Mouse (Mus musculus) stomach, postnatal 0 days (tissue): ENCODE measurements around the gene Dnmt3a. TPM values are rescaled to one million over a fixed set of nuclear protein-coding genes. Genes with fewer than 3 reads are reported as not detected.

Experiments
- ATAC-seq: fragments of 200-750 bp; cut with Nextera tagmentation; 2 replicates; pipeline ENCODE4 v1.8.0; 2017; ENCODE audit not compliant: low FRiP score, low TSS enrichment
- DNase-seq: peaks from one replicate; pipeline ENCODE4 v3.0.0-alpha.2; 2016; ENCODE audit warnings: low spot score
- H3K27ac ChIP-seq: fragments of 300-500 bp; sonication (generic); replicated peaks from 2 replicates; pipeline ENCODE4 v1.5.1; 2014; ENCODE audit warnings: mild to moderate bottlenecking, control low read depth
- H3K27me3 ChIP-seq: fragments of 300-500 bp; sonication (generic); 2 replicates; pipeline ENCODE4 v1.6.1; 2014; ENCODE audit warnings: low read length; ENCODE audit not compliant: control insufficient read depth, insufficient read depth
- H3K36me3 ChIP-seq: fragments of 300-500 bp; sonication (generic); 2 replicates; pipeline ENCODE4 v1.6.1; 2014; ENCODE audit warnings: low read length, mixed read lengths; ENCODE audit not compliant: control insufficient read depth, insufficient read depth
- H3K4me1 ChIP-seq: fragments of 300-500 bp; sonication (generic); replicated peaks from 2 replicates; pipeline ENCODE4 v1.6.1; 2014; ENCODE audit warnings: antibody characterized with exemption; ENCODE audit not compliant: control insufficient read depth, insufficient read depth
- H3K4me2 ChIP-seq: fragments of 300-500 bp; sonication (generic); replicated peaks from 2 replicates; pipeline ENCODE4 v1.6.1; 2014; ENCODE audit warnings: low read depth, mild to moderate bottlenecking, control low read depth, moderate library complexity
- H3K4me3 ChIP-seq: fragments of 300-500 bp; sonication (generic); 2 replicates; pipeline ENCODE4 v1.5.1; 2014; ENCODE audit warnings: low read depth, low read length, control low read depth
- H3K9ac ChIP-seq: fragments of 300-500 bp; sonication (generic); 2 replicates; pipeline ENCODE4 v1.6.1; 2014; ENCODE audit warnings: mild to moderate bottlenecking, low read length, control low read depth, mixed read lengths
- H3K9me3 ChIP-seq: fragments of 300-500 bp; sonication (generic); 2 replicates; pipeline ENCODE4 v1.6.1; 2016; ENCODE audit warnings: low read length; ENCODE audit not compliant: control insufficient read depth
- CTCF ChIP-seq: IDR thresholded peaks from 2 replicates; pipeline ENCODE4 v1.5.1; 2016; ENCODE audit warnings: antibody characterized with exemption, low read depth, mild to moderate bottlenecking, moderate library complexity
- EP300 ChIP-seq: optimal IDR thresholded peaks from 2 replicates; pipeline ENCODE3; 2016; ENCODE audit warnings: antibody characterized with exemption
- WGBS: fragments of 180-500 bp; shearing (Covaris S2); extraction: QIAGEN DNeasy Blood & Tissue Kit; methylation state at CpG from one replicate; pipeline ENCODE4 v1.1.7; 2014; 5-methylcytosine and 5-hydroxymethylcytosine counted together
- polyA plus RNA-seq: library from polyadenylated mRNA; unstranded; fragments of >200 nt; fragmentation: Nextera tagmentation; extraction: Ambion mirVana; gene quantifications from 2 replicates; pipeline ENCODE4 v1.2.1, GENCODE M21; 2015

Dnmt3a gene
- polyA plus RNA-seq, 1 experiment from 2014 or later, result 44.0 TPM

DNA sequence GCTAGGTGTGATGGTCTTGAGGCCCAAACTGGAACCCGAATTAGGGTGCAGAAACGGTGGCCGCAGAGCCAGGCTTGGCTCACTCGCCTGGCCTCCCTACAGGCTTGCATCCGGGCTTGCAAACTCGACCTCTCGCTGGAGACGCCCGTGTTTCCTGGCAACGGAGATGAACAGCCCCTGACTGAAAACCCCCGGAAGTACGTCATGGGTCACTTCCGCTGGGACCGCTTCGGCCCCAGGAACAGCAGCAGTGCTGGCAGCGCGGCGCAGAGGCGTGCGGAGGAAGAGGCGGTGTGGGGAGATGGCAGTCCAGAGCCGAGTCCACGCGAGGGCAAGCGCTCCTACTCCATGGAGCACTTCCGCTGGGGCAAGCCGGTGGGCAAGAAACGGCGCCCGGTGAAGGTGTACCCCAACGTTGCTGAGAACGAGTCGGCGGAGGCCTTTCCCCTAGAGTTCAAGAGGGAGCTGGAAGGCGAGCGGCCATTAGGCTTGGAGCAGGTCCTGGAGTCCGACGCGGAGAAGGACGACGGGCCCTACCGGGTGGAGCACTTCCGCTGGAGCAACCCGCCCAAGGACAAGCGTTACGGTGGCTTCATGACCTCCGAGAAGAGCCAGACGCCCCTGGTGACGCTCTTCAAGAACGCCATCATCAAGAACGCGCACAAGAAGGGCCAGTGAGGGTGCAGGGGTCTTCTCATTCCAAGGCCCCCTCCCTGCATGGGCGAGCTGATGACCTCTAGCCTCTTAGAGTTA is 154.2 kb downstream of the Dnmt3a start:
- Histone ChIP-seq H3K27ac (peak overlapping the region; percentile 76), H3K9me3 (no peaks in the 10 kb centered on the region), H3K36me3 (no peaks in the 10 kb centered on the region), H3K4me1 (peaks cover 3% of the 10 kb centered on the region; the same call in 1 of the 2 replicates), H3K4me2 (peak overlapping the region; percentile 88), H3K9ac (peak overlapping the region; percentile 64), H3K4me3 (peak overlapping the region; percentile 58), H3K27me3 (no peaks in the 10 kb centered on the region; the same call in 1 of the 2 replicates)
- WGBS, result 5% methylated on average over 53 of the region's 53 CpGs
- TF ChIP-seq EP300 (no peak), CTCF (0 out of 2 replicates have a peak, but pooled peaks have one; percentile 1)
- ATAC-seq, result peak; percentile 94
- DNase-seq, result peak; percentile 81

DNA sequence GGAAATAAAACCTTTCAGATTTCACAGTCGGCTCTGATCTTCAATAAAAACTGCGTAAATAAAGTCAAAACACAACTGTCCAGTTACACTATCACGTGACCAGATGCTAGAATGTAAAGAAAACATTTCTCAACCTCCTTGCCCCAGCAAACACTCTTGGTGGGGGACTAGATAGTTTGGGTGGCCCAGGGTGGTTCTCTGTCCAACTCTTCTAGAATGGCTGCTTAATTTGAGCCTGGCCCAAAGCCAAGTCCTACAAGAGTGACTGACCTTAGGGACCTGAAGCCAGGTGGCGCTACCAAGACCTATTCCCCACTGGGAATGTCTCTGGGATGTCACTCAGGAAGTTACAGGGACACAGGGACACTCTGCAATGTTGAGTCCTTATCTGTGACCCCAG is 154.7 kb downstream of the Dnmt3a start:
- peak; percentile 38 for TF ChIP-seq CTCF
- TF ChIP-seq EP300, result no peak
- no peak for ATAC-seq

More for the DNA sequence above, 154.7 kb downstream of the Dnmt3a start:
- H3K4me3 ChIP-seq, result peak overlapping the region; percentile 58
- 0 out of 2 replicates have a peak overlapping the region, but pooled peaks have one; percentile 76 for H3K27ac ChIP-seq
- H3K4me1 ChIP-seq, result peaks cover 3% of the 10 kb centered on the region; the same call in 1 of the 2 replicates
- H3K9me3 ChIP-seq, result no peaks in the 10 kb centered on the region
- 58% methylated on average over 4 of the region's 4 CpGs for WGBS
- no peaks in the 10 kb centered on the region for H3K36me3 ChIP-seq
- no peaks in the 10 kb centered on the region for H3K27me3 ChIP-seq
- peak overlapping the region; percentile 64 for H3K9ac ChIP-seq
- no peak for DNase-seq
- peak overlapping the region; percentile 88 for H3K4me2 ChIP-seq

Other genes starting within 250 kb of the Dnmt3a start
- 12.6 and 18.2 TPM in 2 replicates for gene Dtnb, start 233.6 kb upstream of the Dnmt3a start, polyA plus RNA-seq
- gene Pomc, start 148.9 kb downstream of the Dnmt3a start, polyA plus RNA-seq, result 0.96 and 1.2 TPM in 2 replicates
- gene Efr3b, start 232.9 kb downstream of the Dnmt3a start, polyA plus RNA-seq, result 0.76 and 0.99 TPM in 2 replicates